Mouse (Mus musculus) ovary, postnatal 14 days (tissue): ENCODE measurements around the gene Cirbp.
"Not testable (repeated sequence)": the region's sequence is repeated elsewhere in the genome, so short reads cannot be mapped to it uniquely, and the experiment has no call there.

Experiments used
- DNase-seq: peaks from one replicate; pipeline ENCODE4 v3.0.0; 2022; ENCODE audit warnings: low spot score

Gene Cirbp

DNA sequence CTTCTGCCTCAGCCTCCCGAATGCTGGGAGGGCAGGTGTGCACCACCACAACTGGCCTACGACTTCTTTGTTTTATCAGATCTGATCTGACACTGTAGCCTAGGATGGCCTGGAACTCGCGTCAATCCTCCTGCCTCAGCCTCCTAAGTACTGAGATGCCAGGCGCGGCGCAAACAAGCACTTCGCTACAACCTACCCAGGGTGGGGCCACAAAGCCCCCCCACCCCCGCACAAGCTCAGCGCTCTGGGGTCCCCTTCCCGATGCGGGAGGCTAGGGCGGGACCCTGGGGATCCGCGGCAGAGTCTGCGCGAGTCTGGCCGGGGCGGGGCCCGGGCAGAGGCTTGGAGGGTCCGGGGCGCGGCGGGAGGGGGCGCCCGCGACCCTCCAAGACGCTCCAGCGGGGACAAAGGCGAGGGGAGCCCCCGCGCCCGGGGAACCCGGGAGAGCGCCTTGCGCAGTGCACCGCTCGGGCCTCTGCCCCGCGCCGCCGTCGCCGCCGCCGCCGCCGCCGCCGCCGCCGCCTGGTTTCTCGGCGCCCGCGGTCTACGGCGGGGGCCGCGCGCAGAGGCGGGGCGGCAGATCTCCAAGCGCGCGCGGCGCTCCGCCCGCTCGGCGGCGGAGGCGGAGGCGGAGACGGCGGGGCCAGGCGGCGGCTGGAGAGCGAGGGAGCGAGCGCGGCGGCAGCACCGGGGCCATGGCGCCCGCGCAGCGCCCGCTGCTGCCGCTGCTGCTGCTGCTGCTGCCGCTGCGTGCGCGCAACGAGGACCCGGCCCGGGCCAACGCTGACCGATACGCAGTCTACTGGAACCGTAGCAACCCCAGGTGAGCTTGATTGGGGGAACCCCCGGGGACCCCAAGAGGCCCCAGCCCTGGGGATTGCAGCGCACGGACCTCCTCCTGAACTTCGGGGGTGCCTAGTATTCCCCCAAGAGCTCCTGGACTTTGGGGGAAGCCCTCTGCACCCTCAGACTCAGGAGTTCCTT lies 13.6 kb downstream of the Cirbp start, which contains the start of gene Efna2:
Gene Efna2 (plus strand): TSS at position 415 of the 984 bp plus-strand sequence.
- DNase-seq: no peak

DNA sequence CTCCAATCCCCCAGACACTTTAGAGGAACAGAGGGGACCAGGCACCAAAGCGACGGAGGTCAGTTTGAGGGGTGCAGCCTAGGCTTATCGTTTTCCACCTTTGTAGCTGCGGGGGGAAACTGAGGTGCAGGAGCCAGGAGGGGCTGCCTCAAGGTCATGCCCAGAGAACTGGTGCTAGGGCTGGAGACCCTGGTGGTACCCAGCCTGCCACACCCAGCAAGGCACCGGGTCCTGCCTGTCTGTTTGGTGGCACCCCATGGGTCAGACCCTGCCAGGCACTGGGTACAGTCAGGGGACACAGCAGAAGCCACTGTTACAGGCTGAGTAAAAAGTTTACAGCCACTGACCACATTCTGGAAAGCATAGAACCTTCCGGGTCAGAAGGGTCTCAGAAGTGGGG lies 14.5 kb downstream of the Cirbp start:
- no peak for DNase-seq

DNA sequence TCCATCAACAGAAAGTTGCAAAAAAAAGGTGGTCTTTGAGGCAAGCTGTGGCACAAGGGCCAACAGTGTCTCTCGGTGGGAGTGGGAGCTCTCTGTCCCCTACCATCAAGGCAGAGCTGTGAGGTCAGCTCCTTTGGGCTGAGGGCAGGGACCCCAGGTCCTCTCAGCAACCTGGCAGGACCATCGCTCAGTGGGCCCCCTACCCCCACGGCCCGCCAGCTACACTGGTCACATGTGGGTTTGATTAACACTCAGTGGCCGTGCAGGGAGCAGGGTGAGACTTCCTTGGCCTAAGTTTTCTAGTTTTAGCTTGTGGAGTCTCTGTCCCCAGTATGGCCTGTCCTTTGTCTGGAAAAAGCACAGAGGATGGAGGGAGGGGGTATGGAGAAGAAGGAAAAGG lies 15.0 kb downstream of the Cirbp start:
- DNase-seq: no peak

DNA sequence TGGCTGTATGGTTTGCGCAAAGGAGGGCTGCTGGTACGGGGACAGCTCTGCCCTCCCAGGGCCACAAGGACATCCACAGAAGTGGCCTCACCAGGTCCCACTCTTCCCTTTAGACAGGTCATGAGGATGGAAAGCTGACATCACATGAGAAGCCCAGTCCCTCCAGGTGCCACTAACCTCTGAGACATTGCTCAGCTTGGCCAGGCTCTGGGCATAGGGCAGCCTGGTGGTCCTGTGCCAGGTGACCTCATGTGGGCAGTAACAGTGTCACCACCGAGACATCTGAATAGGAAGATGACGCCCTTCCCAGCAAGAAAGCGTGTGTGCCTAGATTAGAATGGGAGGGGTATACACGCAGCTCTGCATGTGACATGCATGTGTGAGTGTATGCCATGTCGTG lies 16.8 kb downstream of the Cirbp start:
- no peak for DNase-seq

DNA sequence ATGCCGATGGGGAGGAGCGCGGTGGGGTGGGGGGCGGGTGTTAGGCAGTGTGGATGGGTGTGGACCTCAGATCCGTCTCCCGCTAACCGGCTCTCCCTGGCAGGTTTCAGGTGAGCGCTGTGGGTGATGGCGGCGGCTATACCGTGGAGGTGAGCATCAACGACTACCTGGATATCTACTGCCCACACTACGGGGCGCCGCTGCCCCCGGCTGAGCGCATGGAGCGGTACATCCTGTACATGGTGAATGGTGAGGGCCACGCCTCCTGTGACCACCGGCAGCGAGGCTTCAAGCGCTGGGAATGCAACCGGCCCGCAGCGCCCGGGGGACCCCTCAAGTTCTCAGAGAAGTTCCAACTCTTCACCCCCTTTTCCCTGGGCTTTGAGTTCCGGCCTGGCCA lies 20.9 kb downstream of the Cirbp start:
- no peak for DNase-seq

DNA sequence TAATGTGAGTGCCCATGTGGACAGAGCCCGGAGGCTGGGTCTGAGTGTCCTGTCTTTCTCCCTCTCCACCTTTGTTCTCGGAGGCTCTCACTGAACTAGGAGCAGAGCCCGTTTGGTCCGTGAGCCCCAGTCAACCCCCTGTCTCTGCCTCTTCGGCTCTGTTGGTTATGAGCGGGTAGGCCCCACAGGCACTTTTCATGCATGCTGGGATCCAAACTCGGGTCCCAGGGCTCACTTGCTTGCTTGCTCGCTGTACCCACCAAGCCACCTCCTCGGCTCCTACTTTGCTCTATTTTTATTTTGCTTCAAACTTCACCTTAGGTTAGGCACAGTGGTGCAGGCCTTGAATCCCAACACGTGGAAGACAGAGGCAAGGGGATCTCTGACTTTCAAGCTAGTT lies 22.0 kb downstream of the Cirbp start:
- DNase-seq: no peak

DNA sequence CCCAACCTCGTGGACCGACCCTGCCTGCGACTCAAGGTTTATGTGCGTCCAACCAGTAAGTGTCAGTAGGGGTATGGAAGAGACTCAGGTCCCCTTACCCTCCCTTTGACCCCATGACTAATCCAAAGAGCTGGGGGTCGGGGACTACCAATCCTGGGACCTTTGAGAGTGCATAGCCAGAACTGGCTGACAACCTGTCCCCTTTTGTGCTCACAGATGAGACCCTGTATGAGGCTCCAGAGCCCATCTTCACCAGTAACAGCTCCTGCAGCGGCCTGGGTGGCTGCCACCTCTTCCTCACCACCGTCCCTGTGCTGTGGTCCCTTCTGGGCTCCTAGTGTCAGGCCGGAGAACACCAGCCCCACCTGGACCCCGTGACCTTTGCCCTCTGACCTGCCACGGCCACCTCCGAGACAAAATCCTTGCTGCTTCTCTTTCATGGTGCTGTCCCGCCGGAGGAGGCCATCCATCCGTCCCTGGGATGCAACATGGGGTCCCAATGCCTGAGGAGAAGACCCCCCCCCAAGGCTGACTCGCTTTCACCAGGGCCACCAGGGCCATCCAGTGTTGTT lies 22.8 kb downstream of the Cirbp start:
- no peak for DNase-seq

DNA sequence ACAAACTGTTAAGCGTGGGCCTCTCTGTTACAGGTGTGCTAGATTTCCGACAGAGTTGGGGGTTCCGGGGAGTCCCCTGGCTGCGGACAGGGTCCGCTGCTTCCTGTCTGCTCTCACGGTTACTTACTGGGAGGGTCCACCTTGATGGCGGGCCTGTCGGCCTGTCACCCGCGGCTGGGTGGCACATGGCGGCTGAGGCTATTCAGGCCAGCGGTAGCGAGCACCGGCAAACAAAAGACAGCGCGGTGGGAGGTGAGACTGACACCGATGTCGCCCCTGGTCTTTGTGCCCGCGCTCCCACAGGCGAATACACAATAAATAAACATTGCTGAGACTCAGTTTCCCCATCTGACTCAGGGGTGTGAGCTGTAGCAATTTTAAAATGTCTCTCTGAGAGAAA lies 24.2 kb downstream of the Cirbp start:
- DNase-seq: no peak

DNA sequence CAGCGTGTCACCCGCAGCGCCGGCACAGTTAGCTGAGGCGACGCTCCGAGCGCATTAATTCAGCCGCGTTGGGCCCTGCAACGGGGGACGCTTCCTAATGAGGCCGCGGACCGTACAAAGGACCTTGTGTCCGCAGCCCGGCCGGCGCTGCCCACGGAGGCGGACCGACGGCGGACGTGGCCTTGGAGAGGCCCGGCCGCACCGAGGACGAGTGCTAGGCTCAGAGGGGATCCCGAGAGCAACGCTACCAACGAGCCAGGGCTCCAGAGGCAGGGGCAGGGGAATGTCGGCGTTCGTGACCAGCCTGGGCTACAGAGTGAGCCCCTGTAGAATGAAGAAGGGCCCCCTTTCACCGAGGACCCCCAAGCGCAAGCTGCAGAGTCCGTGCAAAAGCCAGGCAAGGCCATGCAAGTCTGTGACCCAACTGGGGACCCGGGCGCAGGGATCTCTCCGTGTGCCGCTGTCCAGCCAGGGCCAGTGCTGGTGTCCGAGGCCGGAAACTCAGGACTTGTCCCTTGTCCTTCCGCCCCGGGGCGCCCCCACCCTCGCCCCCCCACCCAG lies 24.8 kb downstream of the Cirbp start:
- DNase-seq: no peak

DNA sequence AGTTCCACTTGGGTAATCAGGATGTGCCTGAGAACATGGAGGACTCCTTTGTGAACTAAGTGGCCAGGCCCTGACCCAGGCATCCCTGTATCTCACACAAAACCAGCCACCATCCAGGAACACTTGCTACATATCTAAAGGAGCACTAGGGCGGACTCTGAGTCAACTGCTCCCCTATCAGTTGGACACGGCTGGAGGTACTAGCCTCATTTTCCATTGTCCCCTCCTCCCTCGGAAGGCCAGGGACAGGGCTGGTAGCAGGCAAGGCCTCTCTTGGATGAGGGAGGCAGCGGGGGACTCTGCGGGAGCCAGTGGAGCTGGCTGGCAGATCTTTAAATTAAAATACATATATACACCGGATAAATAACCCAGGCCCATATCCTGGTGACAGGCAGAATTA lies 28.2 kb downstream of the Cirbp start:
- no peak for DNase-seq

DNA sequence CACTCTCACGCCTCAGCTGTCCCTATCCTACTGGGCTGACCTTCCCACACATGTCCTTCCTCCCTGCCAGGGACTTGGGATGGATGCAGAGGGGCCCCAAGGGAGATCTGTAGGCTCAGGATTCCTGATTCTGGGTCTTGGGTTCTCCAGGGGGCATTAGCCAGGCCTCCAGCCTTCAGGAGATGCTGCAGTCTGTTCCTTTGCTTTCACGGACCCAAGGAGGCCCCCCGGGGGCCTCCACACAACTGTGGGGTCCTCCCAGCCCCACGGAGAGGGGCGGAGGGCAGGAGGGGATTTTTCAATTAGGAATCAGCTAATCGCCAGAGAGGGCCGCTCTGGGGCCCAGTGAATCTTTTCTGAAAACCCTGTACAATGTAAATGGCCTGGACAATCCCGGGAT lies 28.7 kb downstream of the Cirbp start:
- DNase-seq: no peak

DNA sequence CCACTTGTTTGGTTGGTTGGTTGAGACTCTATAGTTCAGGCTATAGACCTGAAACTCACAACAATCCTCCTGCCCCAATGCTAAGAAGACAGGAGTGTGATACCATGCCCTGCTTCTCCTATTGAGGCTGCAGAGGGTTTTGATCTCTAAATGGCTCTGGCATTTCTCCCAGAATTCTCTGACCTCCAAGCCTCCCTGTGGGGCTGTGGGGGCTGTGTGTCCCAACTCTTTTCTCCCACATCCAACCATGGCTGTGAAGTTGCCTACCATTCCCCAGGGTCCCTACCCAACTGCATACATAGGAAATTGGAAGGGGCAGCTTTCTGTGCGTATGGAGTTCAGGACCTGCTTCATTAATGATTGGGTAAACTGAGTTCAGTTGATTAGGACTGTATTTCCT lies 30.4 kb downstream of the Cirbp start:
- DNase-seq: no peak

DNA sequence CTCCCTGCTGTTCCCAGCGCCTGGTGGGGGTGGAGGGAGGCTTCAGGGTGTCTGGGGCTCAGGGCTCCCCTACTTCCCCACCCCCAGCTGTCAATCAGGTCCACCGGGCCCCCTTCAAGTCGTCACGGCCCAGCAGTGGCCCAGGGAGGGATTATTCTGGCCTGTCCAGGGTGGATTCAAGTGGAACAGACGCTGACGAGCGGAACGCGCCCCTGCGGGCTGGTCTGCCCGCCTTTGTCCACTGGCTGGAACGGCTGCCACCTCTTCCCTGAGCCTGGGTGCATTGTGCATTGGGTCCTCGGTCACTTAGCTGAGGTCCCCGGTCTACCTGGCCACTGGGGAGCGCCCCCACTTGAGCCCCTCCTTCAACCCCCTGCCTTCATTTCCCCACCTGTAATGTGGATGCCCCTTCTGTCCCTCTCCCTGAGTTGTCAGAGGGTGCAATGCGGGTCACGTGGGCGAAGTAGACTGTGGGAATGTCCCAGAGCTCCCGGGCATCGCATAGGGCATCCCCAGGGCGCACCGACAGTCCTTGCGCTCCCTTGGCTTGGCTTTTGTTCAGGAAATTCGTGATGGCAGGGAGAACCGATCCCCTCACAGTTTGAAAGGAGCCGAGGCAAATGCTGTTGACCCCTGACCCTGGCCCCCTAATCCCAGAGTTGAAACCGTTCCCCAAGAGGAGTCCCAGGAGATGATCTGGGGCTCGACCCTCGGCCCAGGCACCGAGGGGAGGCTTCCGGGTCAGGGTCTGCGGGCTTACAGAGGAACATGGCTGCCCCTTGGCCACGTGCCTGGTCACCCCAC lies 31.2 kb downstream of the Cirbp start:
- no peak for DNase-seq

DNA sequence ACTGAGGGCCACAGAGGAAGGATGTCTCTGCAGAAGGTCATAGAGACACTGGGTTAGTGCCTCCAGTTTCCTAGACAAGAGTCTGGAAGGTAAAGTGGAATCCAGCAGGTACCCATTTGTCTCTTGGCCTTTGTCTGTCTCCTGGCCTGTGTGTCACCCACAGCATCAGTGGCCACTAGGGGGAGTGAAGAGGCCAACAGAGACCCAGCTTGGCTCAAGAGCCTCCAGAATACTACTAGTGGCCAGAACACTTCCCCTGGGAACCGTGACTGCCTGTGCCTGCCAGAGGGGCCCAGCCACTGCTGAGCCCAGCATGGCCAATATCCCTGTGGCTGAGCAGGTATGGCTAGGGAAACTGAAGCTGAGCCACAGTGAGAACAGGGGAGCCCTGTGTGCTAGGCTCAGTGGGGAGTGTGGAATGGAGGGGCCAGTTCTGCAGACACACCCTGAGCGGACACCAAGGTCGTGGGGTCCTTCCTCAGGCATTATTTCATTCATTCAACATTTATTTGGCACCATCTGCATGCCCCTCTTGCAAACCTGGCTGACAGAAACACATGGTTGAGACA lies 33.7 kb downstream of the Cirbp start:
- DNase-seq: peak; percentile 82

DNA sequence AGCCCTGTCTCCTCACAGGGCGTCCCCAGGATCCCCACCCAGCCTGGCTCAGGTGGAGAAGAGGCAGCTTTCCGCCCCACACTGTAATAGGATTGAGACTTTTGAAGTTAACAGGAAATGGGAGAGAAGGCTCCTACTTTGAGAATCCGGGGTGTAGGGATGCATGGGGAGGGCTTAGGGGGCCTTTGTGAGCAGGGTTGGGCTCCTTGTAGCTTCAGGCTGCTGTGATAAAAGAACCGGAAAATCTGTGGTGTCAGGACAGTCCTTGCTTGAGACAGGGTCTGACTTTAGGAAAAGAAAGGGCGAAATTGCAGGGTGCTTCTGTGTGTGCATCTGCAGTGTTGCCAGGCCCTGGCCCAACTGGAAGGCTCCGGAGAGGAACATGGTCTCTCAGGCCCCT lies 34.7 kb downstream of the Cirbp start:
- DNase-seq: no peak

DNA sequence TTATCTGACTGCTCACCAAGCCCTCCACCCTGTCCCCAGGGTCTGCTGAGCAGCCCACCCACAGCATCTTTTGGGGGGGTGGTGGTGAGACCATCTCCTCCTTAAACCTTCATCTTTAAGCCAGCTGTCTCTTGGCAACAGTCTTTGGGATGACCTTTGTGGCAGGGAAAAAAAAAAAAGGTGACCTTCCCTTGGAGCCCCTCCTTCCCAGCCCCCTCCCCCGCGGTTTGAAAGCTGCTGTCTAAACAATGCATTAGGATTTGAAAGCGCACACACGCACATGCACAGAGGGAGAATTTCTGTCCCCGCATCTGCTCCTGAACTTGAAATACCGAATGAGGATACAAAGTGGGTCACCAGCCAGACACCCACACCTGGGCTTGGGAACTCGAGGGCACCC lies 38.3 kb downstream of the Cirbp start:
- DNase-seq: no peak

DNA sequence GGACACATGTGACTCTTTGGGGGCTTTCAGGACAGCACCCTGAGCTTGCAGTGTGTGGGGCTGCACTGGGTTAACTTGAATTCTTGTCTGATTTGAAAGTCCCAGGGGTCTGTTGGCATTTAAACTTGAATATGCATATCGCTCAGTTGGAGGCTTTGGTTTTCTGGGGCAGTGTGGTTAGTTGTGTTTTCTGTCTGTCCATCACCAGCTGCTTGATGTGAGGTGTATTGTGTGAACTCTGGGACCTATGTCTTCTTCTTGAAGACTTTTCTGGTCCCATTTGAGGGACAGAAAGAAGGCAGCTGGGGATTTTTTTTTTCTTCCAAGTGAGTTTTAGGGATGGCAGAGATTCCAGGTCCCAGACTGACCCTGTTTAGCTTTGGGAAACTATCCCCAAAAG lies 41.4 kb downstream of the Cirbp start:
- no peak for DNase-seq

DNA sequence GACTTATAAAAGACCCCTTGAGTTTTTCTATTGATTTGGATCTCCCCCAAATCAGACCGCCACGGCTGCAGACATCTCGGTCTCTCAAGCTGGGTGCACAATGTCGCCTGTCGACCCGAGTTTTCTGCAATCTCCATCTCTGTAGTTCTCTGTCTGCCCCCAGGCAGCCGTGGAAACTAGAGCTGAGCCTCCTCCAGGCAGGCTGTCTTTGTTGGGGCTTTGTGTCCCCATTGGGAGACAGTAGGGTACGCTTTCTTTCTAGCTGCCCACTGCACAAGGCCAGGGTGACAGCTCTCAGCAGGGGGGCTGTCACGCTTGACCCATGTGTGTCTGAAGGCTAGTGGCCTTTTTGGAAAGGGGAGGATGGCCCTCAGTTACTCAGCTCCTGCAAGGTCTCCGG lies 41.9 kb downstream of the Cirbp start:
- no peak for DNase-seq

DNA sequence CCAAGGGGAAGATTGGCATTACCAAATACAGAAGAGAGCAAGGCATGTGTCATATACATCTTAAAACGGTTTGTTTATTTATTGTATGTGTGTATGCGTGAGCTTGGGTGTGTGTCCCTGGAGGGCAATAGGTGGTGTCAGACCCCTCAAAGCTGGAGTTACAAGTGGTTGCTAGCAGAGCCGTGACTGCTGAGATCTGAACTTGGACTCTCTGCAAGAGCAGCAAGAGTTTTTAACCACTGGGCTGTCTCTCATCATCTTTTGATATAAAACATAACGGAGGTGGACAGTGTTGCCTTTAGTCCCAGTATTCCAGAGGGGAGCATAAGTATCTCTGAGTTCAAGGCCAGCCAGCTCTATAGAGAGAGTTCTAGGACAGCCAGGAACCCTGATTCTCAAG lies 42.5 kb downstream of the Cirbp start:
- no peak for DNase-seq

DNA sequence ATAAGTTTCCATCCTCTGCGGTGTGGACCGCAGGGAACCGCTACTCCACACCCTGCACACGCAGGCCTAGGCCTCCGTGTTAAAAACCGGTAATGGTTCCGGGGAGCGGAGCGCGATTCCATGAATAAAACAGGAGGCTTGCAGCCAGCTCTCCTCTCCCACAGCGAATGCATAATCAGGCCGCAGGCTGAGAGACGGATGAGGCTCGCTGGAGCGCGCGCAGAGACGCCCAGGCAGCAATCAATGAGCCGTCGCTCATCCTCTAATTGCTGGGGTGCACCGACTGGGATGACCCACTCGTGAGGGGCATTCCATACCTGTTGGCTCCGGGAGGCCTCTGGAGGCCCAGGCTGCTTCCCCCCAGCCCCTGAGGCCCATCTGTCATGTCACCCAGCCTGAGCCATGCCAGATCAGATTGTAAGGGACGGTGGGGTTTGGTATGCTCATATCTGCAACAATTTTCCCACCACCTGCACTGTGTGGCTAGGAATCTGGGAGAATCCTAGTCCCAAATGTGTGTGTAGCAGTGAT lies 43.1 kb downstream of the Cirbp start:
- no peak for DNase-seq

DNA sequence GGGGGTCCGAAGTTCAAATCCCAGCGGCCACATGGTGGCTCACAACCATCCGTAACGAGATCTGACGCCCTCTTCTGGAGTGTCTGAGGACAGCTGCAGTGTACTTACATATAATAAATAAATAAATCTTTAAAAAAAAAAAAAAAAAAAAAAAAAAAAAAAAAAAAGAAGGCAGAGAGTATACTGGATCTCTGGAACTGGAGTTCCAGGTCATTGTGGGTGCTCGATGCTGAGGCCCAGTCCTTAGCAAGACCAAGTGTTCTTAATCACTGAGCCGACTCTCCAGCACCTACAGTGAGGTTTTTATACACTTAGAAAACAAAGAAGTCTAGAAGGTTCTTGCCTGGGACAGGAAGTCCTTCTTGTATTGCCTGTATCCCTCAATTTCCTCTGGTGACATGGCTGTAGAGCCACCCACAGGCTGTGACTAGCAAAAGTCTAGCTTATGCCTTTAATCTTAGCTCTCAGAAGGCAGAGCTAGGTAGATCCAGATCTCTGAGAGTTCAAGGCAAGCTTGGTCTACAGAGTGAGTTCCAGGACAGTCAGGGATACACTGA lies 45.8 kb downstream of the Cirbp start:
- not testable (repeated sequence) for DNase-seq
